Mouse (Mus musculus): ENCODE results near the gene Klhdc1.
A peak's percentile ranks its signal among the peaks of the same experiment; 100 is the strongest.

Klhdc1 gene

GRCm38 (mm10) chr12:69240876-69241275 is at the start of gene Klhdc1:
Klhdc1 (plus strand) TSS chr12:69241176.
- DNase-seq = no peak

- no peak for DNase-seq
Measured at GRCm38 (mm10) chr12:69191396-69191795, 49.6 kb upstream of the Klhdc1 start.

GRCm38 (mm10) chr12:69192637-69193036 is 48.3 kb upstream of the Klhdc1 start:
- DNase-seq = no peak

GRCm38 (mm10) chr12:69196444-69197377 is 44.3 kb upstream of the Klhdc1 start, which contains the start of gene Gm49383:
Gm49383 (minus strand) TSS chr12:69197104.
- peak; percentile 83 for DNase-seq

- DNase-seq = peak; percentile 65
Measured at GRCm38 (mm10) chr12:69197378-69198163, 43.4 kb upstream of the Klhdc1 start.

- DNase-seq = no peak
Measured at GRCm38 (mm10) chr12:69198164-69198535, 42.8 kb upstream of the Klhdc1 start, which contains the start of gene Dnaaf2. Dnaaf2 (minus strand) TSS chr12:69198429.

GRCm38 (mm10) chr12:69198985-69199384 is 42.0 kb upstream of the Klhdc1 start:
- no peak for DNase-seq

- DNase-seq = no peak
Measured at GRCm38 (mm10) chr12:69204052-69204833, 36.7 kb upstream of the Klhdc1 start, which contains the start of gene Gm49384. Gm49384 (minus strand) TSS chr12:69204267.

GRCm38 (mm10) chr12:69207396-69207795 is 33.6 kb upstream of the Klhdc1 start:
- no peak for DNase-seq

GRCm38 (mm10) chr12:69207926-69208325 is 33.0 kb upstream of the Klhdc1 start:
- DNase-seq = no peak

- no peak for DNase-seq
Measured at GRCm38 (mm10) chr12:69208520-69208919, 32.5 kb upstream of the Klhdc1 start.

GRCm38 (mm10) chr12:69210056-69210979 is 30.7 kb upstream of the Klhdc1 start:
- DNase-seq = no peak

- no peak for DNase-seq
Measured at GRCm38 (mm10) chr12:69211057-69211456, 29.9 kb upstream of the Klhdc1 start.

- DNase-seq = no peak
Measured at GRCm38 (mm10) chr12:69213186-69213777, 27.7 kb upstream of the Klhdc1 start.

GRCm38 (mm10) chr12:69214393-69214792 is 26.6 kb upstream of the Klhdc1 start:
- DNase-seq = no peak

GRCm38 (mm10) chr12:69215000-69215785 is 25.8 kb upstream of the Klhdc1 start:
- DNase-seq = peak; percentile 27

- no peak for DNase-seq
Measured at GRCm38 (mm10) chr12:69216587-69216986, 24.4 kb upstream of the Klhdc1 start.

GRCm38 (mm10) chr12:69220613-69221277 is 20.2 kb upstream of the Klhdc1 start:
- DNase-seq = no peak

GRCm38 (mm10) chr12:69227776-69228466 is 13.1 kb upstream of the Klhdc1 start, which contains the start of gene Pole2:
Pole2 (minus strand) TSS chr12:69228195.
- DNase-seq = peak; percentile 83

Data from right cerebral cortex, postnatal 25 days (tissue).